Mouse (Mus musculus): ENCODE measurements around the gene Prnd. TPM values are rescaled to one million over a fixed set of nuclear protein-coding genes. Genes with fewer than 3 reads are reported as not detected.

Gene Prnd
- total RNA-seq, 2 experiments from 2014 or later, result 9.6 to 24.2 TPM

DNA sequence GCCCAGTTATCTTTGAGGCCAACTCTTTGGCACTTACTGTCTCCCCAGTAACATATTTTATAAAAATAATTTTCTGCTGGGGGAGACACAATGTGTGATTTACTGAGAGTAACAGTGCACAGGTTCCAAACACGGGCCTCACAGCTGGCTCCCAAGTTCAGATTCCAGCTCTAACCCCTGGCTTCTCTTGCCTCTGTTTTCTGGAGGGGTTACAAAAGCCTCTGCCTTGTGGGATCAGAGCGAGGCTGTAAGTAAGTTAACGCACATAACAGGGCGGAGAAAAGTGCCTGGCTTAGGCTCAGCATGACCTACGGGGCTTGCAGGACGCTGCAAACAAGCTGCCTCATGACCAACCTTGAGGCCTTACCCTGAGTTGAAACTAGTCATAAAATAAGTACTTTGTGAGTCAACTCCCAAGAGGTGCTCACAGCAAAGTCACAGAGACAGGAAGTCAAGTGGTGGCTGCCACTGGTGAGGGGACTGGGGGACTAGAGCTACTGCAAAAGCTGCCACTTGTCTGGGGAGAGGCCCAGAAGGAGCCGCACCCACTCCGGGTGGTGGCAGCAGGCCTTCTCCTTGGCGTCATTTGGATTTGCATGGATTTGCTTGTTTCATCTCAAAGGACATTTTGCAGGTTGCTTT, 54.0 kb downstream of the Prnd start:
- no peak for DNase-seq
- intact Hi-C loops (cut with DNase I; ENCODE audit: low total_unique reads), result loop anchor here (10.0 kb wide), 1 partner anchor 60 kb away; no protein-coding TSS in a partner anchor

DNA sequence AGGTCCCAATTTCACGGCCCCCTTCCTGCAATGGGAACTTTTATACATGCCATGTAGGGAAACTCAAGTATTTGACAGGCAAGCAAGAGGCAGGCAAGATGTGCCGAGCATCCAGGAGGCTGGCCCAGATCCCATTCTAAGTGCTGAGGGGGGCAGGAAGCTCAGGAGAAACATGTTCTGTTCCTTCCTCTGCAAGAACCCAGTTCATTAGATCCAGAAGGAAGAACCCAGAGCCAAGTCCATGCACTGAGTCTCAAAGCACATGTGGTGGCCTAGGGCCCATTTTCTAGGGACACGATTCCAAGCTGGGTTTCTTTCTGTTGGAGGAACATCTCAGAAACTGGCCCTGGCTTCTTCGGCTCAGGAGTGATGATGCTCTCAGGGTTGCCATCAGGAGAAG, 54.8 kb downstream of the Prnd start:
- intact Hi-C loops (cut with DNase I; ENCODE audit: low total_unique reads), result loop anchor here (10.0 kb wide), 1 partner anchor 59 kb away; no protein-coding TSS in a partner anchor
- no peak for DNase-seq

Other genes with a start within 250 kb of the Prnd start
- gene Erv3, start 91.1 kb upstream of the Prnd start, total RNA-seq (2021), result not detected
- gene Prnp, start 40.9 kb upstream of the Prnd start, total RNA-seq (2021), result 10 to 100 TPM; 75.2 to 93.8 TPM
- gene Prn, start 40.9 kb upstream of the Prnd start, total RNA-seq (2021), result not detected
- 10 to 100 TPM in 1 of 2 experiments, 1 to 10 TPM in 1; 8.5 to 13.1 TPM for gene Rassf2, start 79.4 kb downstream of the Prnd start, total RNA-seq (2021)
- 1 to 10 TPM; 6.2 to 7.1 TPM for gene Slc23a2, start 194.2 kb downstream of the Prnd start, total RNA-seq (2021)

Measured in gastrocnemius, postnatal 14 days (tissue).